Mouse (Mus musculus) liver, embryonic 11.5 days (tissue): ENCODE data around the gene Alb. TPM values are rescaled to one million over a fixed set of nuclear protein-coding genes. Genes with fewer than 3 reads are reported as not detected.
A peak's percentile ranks its signal among the peaks of the same experiment; 100 is the strongest.

Experiments
- ATAC-seq: fragments of 200-750 bp; cut with Nextera tagmentation; replicated peaks from 2 replicates; pipeline ENCODE4 v1.8.0; 2017; ENCODE audit warnings: moderate number of reproducible peaks, mild to moderate bottlenecking, moderate TSS enrichment, moderate library complexity; ENCODE audit not compliant: low FRiP score
- DNase-seq: peaks from one replicate; pipeline ENCODE4 v3.0.0-alpha.2; 2017; ENCODE audit warnings: low spot score
- H3K27ac ChIP-seq: fragments of 300-500 bp; sonication (generic); 2 replicates; pipeline ENCODE4 v1.5.1; 2014; ENCODE audit warnings: mild to moderate bottlenecking, low read depth, low read length, control low read depth
- H3K27me3 ChIP-seq: fragments of 300-500 bp; sonication (generic); replicated peaks from 2 replicates; pipeline ENCODE4 v1.6.1; 2014; ENCODE audit warnings: low read length, mixed read lengths; ENCODE audit not compliant: control insufficient read depth, insufficient read depth
- H3K36me3 ChIP-seq: fragments of 300-500 bp; sonication (generic); 2 replicates; pipeline ENCODE4 v1.6.1; 2014; ENCODE audit warnings: mild to moderate bottlenecking, low read length, moderate library complexity, mixed read lengths; ENCODE audit not compliant: control insufficient read depth, insufficient read depth
- H3K4me1 ChIP-seq: fragments of 300-500 bp; sonication (generic); replicated peaks from 2 replicates; pipeline ENCODE4 v1.6.1; 2014; ENCODE audit warnings: low read length, mixed read lengths; ENCODE audit not compliant: control insufficient read depth, insufficient read depth
- H3K4me2 ChIP-seq: fragments of 300-500 bp; sonication (generic); 2 replicates; pipeline ENCODE4 v1.6.1; 2014; ENCODE audit warnings: mild to moderate bottlenecking, control low read depth, moderate library complexity
- H3K4me3 ChIP-seq: fragments of 300-500 bp; sonication (generic); 2 replicates; pipeline ENCODE4 v1.5.1; 2014; ENCODE audit warnings: low read depth, low read length, control low read depth
- H3K9ac ChIP-seq: fragments of 300-500 bp; sonication (generic); 2 replicates; pipeline ENCODE4 v1.6.1; 2014; ENCODE audit warnings: low read depth, low read length, control low read depth
- H3K9me3 ChIP-seq: fragments of 300-500 bp; sonication (generic); 2 replicates; pipeline ENCODE4 v1.6.1; 2016; ENCODE audit warnings: low read length, inconsistent platforms, mixed read lengths; ENCODE audit not compliant: control insufficient read depth
- WGBS: fragments of 180-500 bp; shearing (Covaris S2); extraction: QIAGEN DNeasy Blood & Tissue Kit; methylation state at CpG from one replicate; pipeline ENCODE4 v1.1.7; 2014; 5-methylcytosine and 5-hydroxymethylcytosine counted together
- polyA plus RNA-seq: library from polyadenylated mRNA; unstranded; fragments of >200 nt; fragmentation: Nextera tagmentation; extraction: Ambion mirVana; gene quantifications from 2 replicates; pipeline ENCODE4 v1.2.1, GENCODE M21; 2014

Alb gene
- polyA plus RNA-seq, 1 experiment from 2014 or later = 772 TPM

GRCm38 (mm10) chr5:90452711-90453110 is 8.0 kb upstream of the Alb start:
- H3K9me3 ChIP-seq = no peaks in the 10 kb centered on the region
- ATAC-seq = no peak
- WGBS = 63% methylated on average over 4 of the region's 4 CpGs

DNA sequence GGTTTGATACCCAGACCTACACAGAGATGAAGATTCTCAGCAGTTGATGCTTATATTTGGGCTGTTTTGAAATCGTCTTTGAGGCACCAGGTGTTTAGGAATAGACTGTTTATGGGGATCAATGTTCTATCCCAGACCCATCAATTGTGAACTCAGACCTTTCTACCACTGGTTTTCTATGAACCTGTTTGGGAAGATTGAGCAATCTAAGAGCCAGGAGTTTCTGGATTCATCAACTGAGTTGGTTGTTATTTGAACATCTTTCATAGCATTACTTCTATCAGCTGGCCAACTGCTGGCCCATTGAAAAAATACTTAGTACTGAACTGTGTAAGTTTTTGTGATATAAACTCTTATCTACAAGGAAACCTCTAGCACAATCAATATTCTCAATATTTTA is 3.5 kb upstream of the Alb start:
- no peaks in the 10 kb centered on the region for H3K36me3 ChIP-seq
- H3K27ac ChIP-seq = no peak overlapping the region
- WGBS = 74% methylated on average over 1 of the region's 1 CpGs
- H3K9ac ChIP-seq = no peak overlapping the region
- ATAC-seq (no peak), DNase-seq (no peak)
- H3K4me3 ChIP-seq = no peak overlapping the region
- no peaks in the 10 kb centered on the region for H3K4me1 ChIP-seq
- no peaks in the 10 kb centered on the region for H3K9me3 ChIP-seq
- H3K4me2 ChIP-seq = no peak overlapping the region
- H3K27me3 ChIP-seq = no peaks in the 10 kb centered on the region

More at GRCm38 (mm10) chr5:90452711-90453110, 8.0 kb upstream of the Alb start:
- Histone ChIP-seq H3K27ac (no peak overlapping the region), H3K27me3 (no peaks in the 10 kb centered on the region), H3K4me2 (no peak overlapping the region), H3K4me3 (no peak overlapping the region), H3K4me1 (no peaks in the 10 kb centered on the region), H3K9ac (no peak overlapping the region), H3K36me3 (no peaks in the 10 kb centered on the region)
- no peak for DNase-seq

GRCm38 (mm10) chr5:90458727-90459126 is 2.0 kb upstream of the Alb start:
- Histone ChIP-seq H3K4me2 (no peak overlapping the region), H3K9ac (no peak overlapping the region), H3K36me3 (no peaks in the 10 kb centered on the region), H3K4me3 (no peak overlapping the region), H3K4me1 (no peaks in the 10 kb centered on the region), H3K9me3 (no peaks in the 10 kb centered on the region), H3K27ac (no peak overlapping the region), H3K27me3 (no peaks in the 10 kb centered on the region)
- DNase-seq (no peak), ATAC-seq (no peak)
- 75% methylated on average over 5 of the region's 5 CpGs for WGBS

- H3K27me3 ChIP-seq = no peaks in the 10 kb centered on the region
- H3K4me1 ChIP-seq = no peaks in the 10 kb centered on the region
- no peak overlapping the region for H3K27ac ChIP-seq
- H3K9ac ChIP-seq = no peak overlapping the region
- H3K4me2 ChIP-seq = no peak overlapping the region
- 67% methylated on average over 4 of the region's 4 CpGs for WGBS
- no peak overlapping the region for H3K4me3 ChIP-seq
- ATAC-seq = no peak
- no peak for DNase-seq
- no peaks in the 10 kb centered on the region for H3K36me3 ChIP-seq
- H3K9me3 ChIP-seq = no peaks in the 10 kb centered on the region
These were observed 6.1 kb downstream of the Alb start for GRCm38 (mm10) chr5:90466806-90467205.

GRCm38 (mm10) chr5:90467245-90467644 is 6.5 kb downstream of the Alb start:
- DNase-seq = no peak
- no peak overlapping the region for H3K4me2 ChIP-seq
- WGBS = 74% methylated on average over 6 of the region's 6 CpGs

DNA sequence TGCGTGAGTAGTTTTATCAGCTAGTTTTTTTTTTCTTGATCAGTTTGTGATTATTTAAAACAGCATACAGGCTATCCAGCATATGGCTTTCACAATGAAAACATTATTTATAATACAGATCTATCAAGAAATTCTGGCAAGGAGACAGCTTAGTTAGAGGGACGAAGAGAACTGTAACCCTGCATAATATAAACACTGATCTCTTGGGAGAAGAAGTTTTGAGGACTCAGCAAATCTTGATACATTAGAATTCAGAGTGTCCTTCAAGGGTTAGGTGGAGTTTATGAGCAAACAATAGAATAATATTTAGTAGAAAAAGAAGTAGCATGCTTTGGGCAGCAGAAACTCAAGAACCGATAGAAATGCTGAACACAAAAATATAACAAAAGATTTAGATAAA is 10.1 kb downstream of the Alb start:
- H3K27me3 ChIP-seq = no peaks in the 10 kb centered on the region
- H3K9me3 ChIP-seq = no peaks in the 10 kb centered on the region
- H3K27ac ChIP-seq = no peak overlapping the region
- 80% methylated on average over 3 of the region's 3 CpGs for WGBS
- no peak overlapping the region for H3K4me3 ChIP-seq
- DNase-seq (no peak), ATAC-seq (no peak)
- H3K36me3 ChIP-seq = no peaks in the 10 kb centered on the region
- H3K4me1 ChIP-seq = no peaks in the 10 kb centered on the region
- H3K9ac ChIP-seq = no peak overlapping the region
- no peak overlapping the region for H3K4me2 ChIP-seq

More at GRCm38 (mm10) chr5:90467245-90467644, 6.5 kb downstream of the Alb start:
- H3K4me1 ChIP-seq = no peaks in the 10 kb centered on the region
- H3K9ac ChIP-seq = no peak overlapping the region
- no peak overlapping the region for H3K4me3 ChIP-seq
- H3K36me3 ChIP-seq = no peaks in the 10 kb centered on the region
- no peak overlapping the region for H3K27ac ChIP-seq
- H3K9me3 ChIP-seq = no peaks in the 10 kb centered on the region
- no peaks in the 10 kb centered on the region for H3K27me3 ChIP-seq
- ATAC-seq = no peak

DNA sequence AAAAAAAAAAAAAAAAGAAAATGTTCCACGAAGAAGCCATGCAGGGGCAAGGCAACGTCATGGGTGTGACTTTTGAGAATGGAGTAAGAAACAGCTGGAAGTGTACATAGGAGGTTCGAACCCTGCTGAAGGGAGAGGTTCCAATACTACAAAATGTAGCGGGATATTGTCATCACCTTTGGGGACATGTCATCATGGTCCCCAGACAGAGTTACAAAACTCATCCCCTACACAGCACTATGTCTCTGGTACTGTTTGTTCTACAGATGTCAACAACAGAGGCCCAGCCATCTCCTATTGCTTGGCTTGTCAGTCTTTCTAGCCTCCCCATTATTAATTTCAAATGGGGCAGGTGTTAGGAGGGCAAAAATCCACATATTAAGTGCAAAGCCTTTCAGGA is 13.2 kb downstream of the Alb start:
- Histone ChIP-seq H3K27ac (no peak overlapping the region), H3K4me1 (no peaks in the 10 kb centered on the region), H3K9me3 (no peaks in the 10 kb centered on the region), H3K4me3 (no peak overlapping the region), H3K4me2 (no peak overlapping the region), H3K27me3 (no peaks in the 10 kb centered on the region), H3K36me3 (no peaks in the 10 kb centered on the region), H3K9ac (no peak overlapping the region)
- DNase-seq (no peak), ATAC-seq (peak; percentile 23; the same call in 1 of the 2 replicates)
- 83% methylated on average over 4 of the region's 4 CpGs for WGBS

DNA sequence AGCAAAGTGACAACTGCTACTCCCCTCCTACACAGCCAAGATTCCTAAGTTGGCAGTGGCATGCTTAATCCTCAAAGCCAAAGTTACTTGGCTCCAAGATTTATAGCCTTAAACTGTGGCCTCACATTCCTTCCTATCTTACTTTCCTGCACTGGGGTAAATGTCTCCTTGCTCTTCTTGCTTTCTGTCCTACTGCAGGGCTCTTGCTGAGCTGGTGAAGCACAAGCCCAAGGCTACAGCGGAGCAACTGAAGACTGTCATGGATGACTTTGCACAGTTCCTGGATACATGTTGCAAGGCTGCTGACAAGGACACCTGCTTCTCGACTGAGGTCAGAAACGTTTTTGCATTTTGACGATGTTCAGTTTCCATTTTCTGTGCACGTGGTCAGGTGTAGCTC is 13.7 kb downstream of the Alb start:
- Histone ChIP-seq H3K4me3 (no peak overlapping the region), H3K36me3 (no peaks in the 10 kb centered on the region), H3K27me3 (no peaks in the 10 kb centered on the region), H3K27ac (no peak overlapping the region), H3K4me2 (no peak overlapping the region), H3K9ac (no peak overlapping the region), H3K9me3 (no peaks in the 10 kb centered on the region), H3K4me1 (no peaks in the 10 kb centered on the region)
- no peak for DNase-seq
- no peak for ATAC-seq
- 81% methylated on average over 5 of the region's 5 CpGs for WGBS

- WGBS = 86% methylated on average over 3 of the region's 3 CpGs
- H3K9ac ChIP-seq = no peak overlapping the region
- H3K4me1 ChIP-seq = no peaks in the 10 kb centered on the region
These were observed 16.0 kb downstream of the Alb start for GRCm38 (mm10) chr5:90476741-90477140.

More at GRCm38 (mm10) chr5:90476741-90477140, 16.0 kb downstream of the Alb start:
- ATAC-seq = no peak
- no peaks in the 10 kb centered on the region for H3K27me3 ChIP-seq
- no peaks in the 10 kb centered on the region for H3K36me3 ChIP-seq
- no peak overlapping the region for H3K4me3 ChIP-seq
- DNase-seq = no peak
- no peak overlapping the region for H3K4me2 ChIP-seq
- H3K9me3 ChIP-seq = no peaks in the 10 kb centered on the region
- no peak overlapping the region for H3K27ac ChIP-seq
